Mouse (Mus musculus): ENCODE results near the gene Tfpi. TPM values are rescaled to one million over a fixed set of nuclear protein-coding genes. Genes with fewer than 3 reads are reported as not detected.
"Not testable (repeated sequence)": the region's sequence is repeated elsewhere in the genome, so short reads cannot be mapped to it uniquely, and the experiment has no call there.

Gene Tfpi
- total RNA-seq, 2 experiments from 2014 or later = 40.1 to 67.1 TPM

GRCm38 (mm10) chr2:84388537-84388936 lies 88.0 kb downstream of the Tfpi start:
- not testable (repeated sequence) for DNase-seq

- no peak for DNase-seq
These were observed 88.6 kb downstream of the Tfpi start for GRCm38 (mm10) chr2:84388023-84388416.

GRCm38 (mm10) chr2:84387394-84388022 lies 89.1 kb downstream of the Tfpi start:
- DNase-seq = no peak

GRCm38 (mm10) chr2:84386563-84387393 lies 89.8 kb downstream of the Tfpi start:
- no peak for DNase-seq

- no peak for DNase-seq
These were observed 91.5 kb downstream of the Tfpi start for GRCm38 (mm10) chr2:84384911-84385693.

- no peak for DNase-seq
These were observed 92.7 kb downstream of the Tfpi start for GRCm38 (mm10) chr2:84383828-84384227.

Other genes starting within 250 kb of the Tfpi start
- 10 to 100 TPM; 19.9 to 38.5 TPM for gene Calcrl, start 51.4 kb downstream of the Tfpi start, total RNA-seq (2021)
- 100 to 1,000 TPM; 135 to 142 TPM for gene Ctnnd1, start 174.0 kb upstream of the Tfpi start, total RNA-seq (2021)
- under 1 TPM in 1 of 2 experiments, not detected in 1; 0.10 TPM for gene Btbd18, start 182.3 kb upstream of the Tfpi start, total RNA-seq (2021)
- gene Selenoh, start 194.0 kb upstream of the Tfpi start, total RNA-seq (2021) = 10 to 100 TPM; 27.2 to 47.4 TPM
- gene Gm28635, start 201.3 kb upstream of the Tfpi start, total RNA-seq (2021) = not detected
- gene Med19, start 201.6 kb upstream of the Tfpi start, total RNA-seq (2021) = 10 to 100 TPM; 25.5 to 26.3 TPM
- 100 to 1,000 TPM; 138 to 157 TPM for gene Tmx2, start 202.4 kb upstream of the Tfpi start, total RNA-seq (2021)
- gene Zdhhc5, start 238.4 kb upstream of the Tfpi start, total RNA-seq (2021) = 10 to 100 TPM; 63.3 to 63.9 TPM

All from adrenal gland, postnatal 36 days (tissue).